Mouse (Mus musculus): ENCODE results near the gene Cmss1. TPM values are rescaled to one million over a fixed set of nuclear protein-coding genes. Genes with fewer than 3 reads are reported as not detected.
A peak's percentile ranks its signal among the peaks of the same experiment; 100 is the strongest.

Cmss1 gene
- 10 to 100 TPM; 38.5 to 39.4 TPM for total RNA-seq (2021)

GRCm38 (mm10) chr16:57606444-57607227, at the start of gene Cmss1:
Gene Cmss1, minus strand, starts transcription at chr16:57606864.
- intact Hi-C loops (cut with DNase I): loop anchor here (5.0 kb wide), 1 partner anchor 889 kb away; the partner anchor contains the start of gene Tfg
- DNase-seq: peak; percentile 86 to 88

GRCm38 (mm10) chr16:57649888-57650287, 43.2 kb upstream of the Cmss1 start:
- intact Hi-C loops (cut with DNase I): no loop called here
- DNase-seq: peak in 1 of 2 experiments; percentile 12

DNA sequence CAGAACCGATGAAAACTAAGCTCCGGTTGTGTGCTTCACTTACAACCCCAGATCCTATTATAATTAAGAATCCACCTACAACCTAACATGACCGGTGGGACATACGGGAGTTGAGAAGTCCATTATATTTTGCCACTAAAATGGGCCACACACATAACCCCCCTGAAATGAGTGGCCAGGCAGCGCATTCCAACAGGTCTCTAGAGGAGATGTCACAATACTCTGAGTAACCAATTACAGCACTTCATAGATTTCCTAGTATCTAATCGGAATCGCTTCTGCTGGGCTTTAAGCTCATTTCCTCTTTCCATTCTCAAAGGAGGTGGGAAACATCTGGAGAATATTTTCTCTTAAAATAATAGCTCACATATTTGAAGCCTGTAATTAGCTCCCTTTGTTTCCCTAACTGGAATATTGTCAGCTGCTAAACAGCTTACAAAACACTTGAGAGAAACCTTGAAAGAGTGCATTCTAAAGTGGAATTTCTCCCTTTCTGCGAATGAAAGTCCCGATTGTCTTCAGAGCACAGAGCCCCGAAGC, 34.8 kb upstream of the Cmss1 start:
- intact Hi-C loops (cut with DNase I): no loop called here
- DNase-seq: peak in 1 of 2 experiments; percentile 13

DNA sequence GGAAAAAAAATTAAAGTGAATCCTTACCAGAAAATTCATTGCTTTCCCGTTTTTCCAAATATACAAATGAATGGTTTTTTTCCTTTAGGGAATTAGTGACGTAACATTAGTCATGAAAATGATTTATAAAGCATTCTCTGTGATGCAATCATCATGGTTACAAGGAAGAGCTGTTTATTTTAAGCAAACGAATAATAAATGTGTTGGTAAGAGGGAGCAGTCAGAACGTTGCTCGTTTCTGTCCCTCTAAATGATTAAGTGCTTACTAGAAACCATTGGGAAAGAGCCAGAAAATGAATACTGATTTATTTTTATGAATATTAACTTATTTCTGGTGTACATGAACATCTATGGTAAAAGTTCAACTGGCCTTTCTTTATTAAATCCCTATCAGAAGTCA, 28.1 kb upstream of the Cmss1 start:
- intact Hi-C loops (cut with DNase I): loop anchor here (1.0 to 10.0 kb wide), 5 partner anchors 34 to 1030 kb away; no protein-coding TSS in a partner anchor
- DNase-seq: no peak

GRCm38 (mm10) chr16:57634191-57634590, 27.5 kb upstream of the Cmss1 start:
- intact Hi-C loops (cut with DNase I): loop anchor here (1.0 to 10.0 kb wide), 3 partner anchors 35 to 1031 kb away; no protein-coding TSS in a partner anchor
- DNase-seq: peak; percentile 82 to 85

- intact Hi-C loops (cut with DNase I): loop anchor here (5.0 kb wide), 1 partner anchor 671 kb away; no protein-coding TSS in a partner anchor
- peak; percentile 38 to 60 for DNase-seq
Measured at GRCm38 (mm10) chr16:57611768-57612167, 5.1 kb upstream of the Cmss1 start.

DNA sequence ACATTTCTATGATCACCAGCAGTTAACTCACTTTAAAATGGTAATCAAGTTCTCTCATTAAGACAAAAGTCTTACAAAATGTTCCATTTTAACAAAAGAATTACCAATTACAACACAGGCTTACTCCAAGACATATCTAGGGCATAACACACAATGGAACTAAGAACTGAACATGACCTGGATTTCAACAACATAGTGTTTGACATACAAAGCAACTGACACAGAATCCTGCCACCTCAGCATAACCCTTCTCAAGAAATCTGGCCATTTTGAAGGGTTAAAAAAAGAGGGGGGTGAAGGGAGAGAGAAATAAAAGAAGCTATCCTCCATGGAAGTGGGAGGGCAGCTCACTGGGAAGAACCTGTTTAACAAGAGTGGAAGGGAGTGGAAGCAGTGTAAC, 5.6 kb downstream of the Cmss1 start:
- no peak for DNase-seq
- intact Hi-C loops (cut with DNase I): no loop called here

GRCm38 (mm10) chr16:57597295-57597957, 9.2 kb downstream of the Cmss1 start:
- intact Hi-C loops (cut with DNase I): loop anchor here (5.0 kb wide), 2 partner anchors 355 to 475 kb away; partner anchors contain the start of gene Tomm70a
- DNase-seq: no peak

GRCm38 (mm10) chr16:57593422-57594157, 13.1 kb downstream of the Cmss1 start:
- intact Hi-C loops (cut with DNase I): no loop called here
- DNase-seq: peak; percentile 58 to 68

- no peak for DNase-seq
- intact Hi-C loops (cut with DNase I): no loop called here
Measured at GRCm38 (mm10) chr16:57585201-57585600, 21.5 kb downstream of the Cmss1 start.

- DNase-seq: peak; percentile 43 to 49
- intact Hi-C loops (cut with DNase I): loop anchor here (5.0 kb wide), 1 partner anchor 185 kb away; no protein-coding TSS in a partner anchor
Measured at GRCm38 (mm10) chr16:57582008-57582407, 24.7 kb downstream of the Cmss1 start.

DNA sequence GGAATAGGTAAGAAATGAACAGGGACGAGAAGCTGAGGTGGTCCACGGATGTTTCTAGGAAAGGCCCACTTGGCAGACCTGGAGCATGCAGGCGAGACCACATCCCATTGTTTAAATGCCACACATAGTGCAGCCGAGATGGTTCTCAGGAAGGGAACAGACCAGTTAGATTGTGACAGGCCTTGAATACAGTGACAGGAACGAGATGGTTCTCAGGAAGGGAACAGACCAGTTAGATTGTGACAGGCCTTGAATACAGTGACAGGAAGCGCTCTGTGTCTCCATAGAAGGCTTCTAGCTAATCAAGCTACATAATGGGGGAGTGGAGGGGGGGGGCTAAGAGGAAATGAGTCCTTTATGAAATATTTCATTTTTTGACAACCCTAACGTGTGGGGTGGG, 26.6 kb downstream of the Cmss1 start:
- DNase-seq: no peak
- intact Hi-C loops (cut with DNase I): loop anchor here (1.0 to 5.0 kb wide), 2 partner anchors 160 to 183 kb away; no protein-coding TSS in a partner anchor

DNA sequence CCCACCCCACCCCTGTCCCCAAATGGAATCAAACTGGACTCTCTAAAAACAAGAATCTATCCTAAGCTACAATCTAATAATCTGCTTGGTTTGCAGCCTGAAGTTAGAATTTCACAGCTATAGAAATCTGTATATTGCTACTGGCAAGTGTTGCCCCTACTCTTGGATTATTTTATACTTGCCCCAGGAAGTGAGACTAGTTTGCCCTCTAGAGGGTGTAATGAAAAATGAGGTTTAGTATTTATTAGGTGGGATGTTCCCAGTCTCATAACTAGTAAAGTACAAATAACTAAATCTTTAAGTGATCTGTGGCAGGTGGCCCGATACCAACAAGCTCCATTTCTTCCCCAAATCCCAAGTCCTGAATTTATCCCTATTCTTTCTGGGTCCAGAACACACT, 29.1 kb downstream of the Cmss1 start:
- intact Hi-C loops (cut with DNase I): loop anchor here (5.0 kb wide), 1 partner anchor 335 kb away; no protein-coding TSS in a partner anchor
- no peak for DNase-seq

DNA sequence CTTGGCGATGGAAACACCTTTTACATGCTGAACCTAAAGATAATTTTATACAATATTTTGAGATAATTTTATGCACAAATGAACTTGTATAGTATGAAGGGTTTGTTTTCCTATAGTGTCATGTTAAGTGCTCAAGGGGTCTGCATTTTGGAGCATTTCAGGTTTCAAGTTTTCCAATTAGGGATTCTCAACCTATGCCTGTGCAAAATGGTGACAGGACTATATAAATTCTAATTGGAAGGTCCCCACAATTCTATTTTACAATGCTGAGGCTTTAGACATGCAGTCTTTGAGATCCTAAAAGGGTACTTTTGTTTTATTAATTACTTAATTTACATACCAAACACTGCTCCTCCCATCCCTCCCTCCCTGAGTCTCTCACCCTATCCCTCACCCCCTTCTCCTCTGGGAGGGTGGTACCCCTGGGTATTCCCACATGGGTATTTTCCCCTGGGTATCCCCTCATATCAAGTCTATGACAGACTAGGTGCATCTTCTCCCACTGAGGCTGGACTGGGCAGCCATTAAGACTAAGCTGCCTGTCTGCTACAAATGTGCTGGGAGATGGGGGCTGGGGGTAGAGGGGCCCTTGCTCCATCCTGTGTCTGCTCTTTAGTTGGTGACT, 30.8 kb downstream of the Cmss1 start:
- DNase-seq: no peak
- intact Hi-C loops (cut with DNase I): loop anchor here (5.0 kb wide), 1 partner anchor 334 kb away; no protein-coding TSS in a partner anchor

GRCm38 (mm10) chr16:57573831-57574230, 32.8 kb downstream of the Cmss1 start:
- intact Hi-C loops (cut with DNase I): no loop called here
- no peak for DNase-seq

DNA sequence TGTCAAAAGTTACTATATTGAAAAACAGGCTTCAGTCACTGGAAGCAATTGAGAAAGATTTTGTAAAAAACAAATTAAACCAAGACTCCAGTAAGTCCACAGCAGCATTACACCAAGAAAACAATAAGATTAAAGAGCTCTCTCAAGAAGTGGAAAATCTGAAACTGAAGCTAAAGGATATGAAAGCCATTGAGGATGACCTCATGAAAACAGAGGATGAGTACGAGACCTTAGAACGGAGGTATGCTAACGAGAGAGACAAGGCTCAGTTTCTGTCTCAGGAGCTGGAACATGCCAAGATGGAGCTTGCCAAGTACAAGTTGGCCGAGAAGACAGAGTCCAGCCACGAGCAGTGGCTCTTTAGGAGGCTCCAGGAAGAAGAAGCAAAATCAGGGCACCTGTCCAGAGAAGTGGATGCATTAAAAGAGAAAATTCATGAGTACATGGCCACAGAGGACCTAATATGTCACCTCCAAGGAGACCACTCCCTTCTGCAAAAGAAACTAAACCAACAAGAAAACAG, 35.8 kb downstream of the Cmss1 start:
- no peak for DNase-seq
- intact Hi-C loops (cut with DNase I): no loop called here

- intact Hi-C loops (cut with DNase I): loop anchor here (5.0 kb wide), 1 partner anchor 82 kb away; no protein-coding TSS in a partner anchor
- no peak for DNase-seq
Measured at GRCm38 (mm10) chr16:57568648-57569404, 37.8 kb downstream of the Cmss1 start.

- intact Hi-C loops (cut with DNase I): loop anchor here (5.0 kb wide), 1 partner anchor 79 kb away; no protein-coding TSS in a partner anchor
- DNase-seq: no peak
Measured at GRCm38 (mm10) chr16:57566215-57566614, 40.4 kb downstream of the Cmss1 start.

DNA sequence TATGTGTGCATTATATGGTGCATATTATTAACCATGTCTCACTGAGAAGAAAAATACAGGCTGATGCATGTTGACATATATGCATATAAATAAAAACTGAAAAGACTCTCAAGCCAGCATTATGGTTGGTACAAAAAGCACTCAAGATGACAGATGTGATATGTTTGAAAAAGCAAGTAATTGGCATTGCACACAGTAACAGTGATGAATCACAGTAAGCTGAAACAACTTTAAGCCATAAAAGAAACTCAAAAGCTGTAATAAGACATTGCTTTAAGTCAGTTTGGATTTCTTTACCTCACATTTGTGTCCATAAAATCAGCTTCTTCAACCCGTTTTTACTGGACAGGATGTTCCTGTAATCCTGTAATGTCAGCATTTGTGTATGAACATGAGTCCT, 41.9 kb downstream of the Cmss1 start:
- intact Hi-C loops (cut with DNase I): loop anchor here (5.0 kb wide), 1 partner anchor 78 kb away; no protein-coding TSS in a partner anchor
- DNase-seq: no peak

Data from heart, postnatal 10 days (tissue).